Mouse (Mus musculus): Measurements from ENCODE around the gene Gm9040. TPM values are rescaled to one million over a fixed set of nuclear protein-coding genes. Genes with fewer than 3 reads are reported as not detected.
"Not testable (repeated sequence)": the region's sequence is repeated elsewhere in the genome, so short reads cannot be mapped to it uniquely, and the experiment has no call there.

Gm9040 gene
- total and polyA plus RNA-seq, 3 experiments, result not detected

- TF ChIP-seq MAX (IDR thresholded peaks at IDR 0.05; ENCODE audit: low read length) (0 out of 2 replicates have a peak, but pooled peaks have one; percentile 24), TBP (IDR thresholded peaks at IDR 0.05; ENCODE audit: low read depth, low read length) (peak; percentile 68; the same call in 1 of the 2 replicates)
These were observed 43.7 kb upstream of the Gm9040 start (continued) for GRCm38 (mm10) chr10:118370443-118370842.

GRCm38 (mm10) chr10:118369518-118369917 is 42.7 kb upstream of the Gm9040 start:
- Histone ChIP-seq H3K79me2 (ENCODE audit: control insufficient read depth, insufficient read depth, low read length, poor library complexity) (no peaks in the 10 kb centered on the region), H3K9me3 (replicated peaks; ENCODE audit: insufficient read depth, low read length) (no peaks in the 10 kb centered on the region), H3K27ac (ENCODE audit: control insufficient read depth, low read depth, low read length) (no peak overlapping the region), H3K4me1 (ENCODE audit: control insufficient read depth in 1 of 2, insufficient read depth in 2 of 2, low read length in 2 of 2) (no peaks in the 10 kb centered on the region), H3K36me3 (ENCODE audit: control insufficient read depth in 1 of 2, insufficient read depth in 2 of 2, low read length in 2 of 2) (no peaks in the 10 kb centered on the region), H3K4me3 (ENCODE audit: control insufficient read depth in 1 of 2, insufficient read depth in 1 of 2, low read depth in 2 of 2, low read length in 2 of 2) (no peak overlapping the region), H3K27me3 (ENCODE audit: control insufficient read depth in 1 of 2, insufficient read depth in 2 of 2, low read length in 2 of 2) (no peaks in the 10 kb centered on the region), H3K9ac (ENCODE audit: control insufficient read depth, low read depth, low read length, poor library complexity, severe bottlenecking) (no peak overlapping the region)
- no peak for TF ChIP-seq HCFC1 (IDR thresholded peaks at IDR 0.05; ENCODE audit: low read depth, low read length)
- DNase-seq (ENCODE audit: low read depth, low spot score), result no peak

- H3K27me3 ChIP-seq (ENCODE audit: control insufficient read depth in 1 of 2, insufficient read depth in 2 of 2, low read length in 2 of 2); H3K9me3 ChIP-seq (replicated peaks; ENCODE audit: insufficient read depth, low read length); H3K79me2 ChIP-seq (ENCODE audit: control insufficient read depth, insufficient read depth, low read length, poor library complexity); H3K4me3 ChIP-seq (ENCODE audit: control insufficient read depth in 1 of 2, insufficient read depth in 1 of 2, low read depth in 2 of 2, low read length in 2 of 2); DNase-seq (ENCODE audit: low read depth, low spot score); H3K36me3 ChIP-seq (ENCODE audit: control insufficient read depth in 1 of 2, insufficient read depth in 2 of 2, low read length in 2 of 2); H3K27ac ChIP-seq (ENCODE audit: control insufficient read depth, low read depth, low read length); H3K9ac ChIP-seq (ENCODE audit: control insufficient read depth, low read depth, low read length, poor library complexity, severe bottlenecking); H3K4me1 ChIP-seq (ENCODE audit: control insufficient read depth in 1 of 2, insufficient read depth in 2 of 2, low read length in 2 of 2): not testable (repeated sequence)
These were observed 27.2 kb upstream of the Gm9040 start, which contains the start of gene Gm9049 for GRCm38 (mm10) chr10:118354005-118354404. TSS of gene Gm9049 (minus strand) at chr10:118354105.

- H3K27me3 ChIP-seq (ENCODE audit: control insufficient read depth in 1 of 2, insufficient read depth in 2 of 2, low read length in 2 of 2); H3K4me1 ChIP-seq (ENCODE audit: control insufficient read depth in 1 of 2, insufficient read depth in 2 of 2, low read length in 2 of 2); H3K27ac ChIP-seq (ENCODE audit: control insufficient read depth, low read depth, low read length); H3K4me3 ChIP-seq (ENCODE audit: control insufficient read depth in 1 of 2, insufficient read depth in 1 of 2, low read depth in 2 of 2, low read length in 2 of 2); DNase-seq (ENCODE audit: low read depth, low spot score); H3K79me2 ChIP-seq (ENCODE audit: control insufficient read depth, insufficient read depth, low read length, poor library complexity); H3K9me3 ChIP-seq (replicated peaks; ENCODE audit: insufficient read depth, low read length); H3K9ac ChIP-seq (ENCODE audit: control insufficient read depth, low read depth, low read length, poor library complexity, severe bottlenecking); H3K36me3 ChIP-seq (ENCODE audit: control insufficient read depth in 1 of 2, insufficient read depth in 2 of 2, low read length in 2 of 2): not testable (repeated sequence)
These were observed 21.8 kb upstream of the Gm9040 start, which contains the start of gene Gm9048 for GRCm38 (mm10) chr10:118348579-118348978. TSS of gene Gm9048 (minus strand) at chr10:118348679.

- not testable (repeated sequence) for H3K9ac ChIP-seq (ENCODE audit: control insufficient read depth, low read depth, low read length, poor library complexity, severe bottlenecking); H3K36me3 ChIP-seq (ENCODE audit: control insufficient read depth in 1 of 2, insufficient read depth in 2 of 2, low read length in 2 of 2); H3K9me3 ChIP-seq (replicated peaks; ENCODE audit: insufficient read depth, low read length); H3K4me1 ChIP-seq (ENCODE audit: control insufficient read depth in 1 of 2, insufficient read depth in 2 of 2, low read length in 2 of 2); H3K79me2 ChIP-seq (ENCODE audit: control insufficient read depth, insufficient read depth, low read length, poor library complexity); DNase-seq (ENCODE audit: low read depth, low spot score); H3K27me3 ChIP-seq (ENCODE audit: control insufficient read depth in 1 of 2, insufficient read depth in 2 of 2, low read length in 2 of 2); H3K4me3 ChIP-seq (ENCODE audit: control insufficient read depth in 1 of 2, insufficient read depth in 1 of 2, low read depth in 2 of 2, low read length in 2 of 2); H3K27ac ChIP-seq (ENCODE audit: control insufficient read depth, low read depth, low read length)
These were observed 16.4 kb upstream of the Gm9040 start, which contains the start of gene Gm9046 for GRCm38 (mm10) chr10:118343155-118343554. TSS of gene Gm9046 (minus strand) at chr10:118343255.

- DNase-seq (ENCODE audit: low read depth, low spot score); H3K36me3 ChIP-seq (ENCODE audit: control insufficient read depth in 1 of 2, insufficient read depth in 2 of 2, low read length in 2 of 2); H3K79me2 ChIP-seq (ENCODE audit: control insufficient read depth, insufficient read depth, low read length, poor library complexity); H3K9ac ChIP-seq (ENCODE audit: control insufficient read depth, low read depth, low read length, poor library complexity, severe bottlenecking); H3K4me1 ChIP-seq (ENCODE audit: control insufficient read depth in 1 of 2, insufficient read depth in 2 of 2, low read length in 2 of 2); H3K4me3 ChIP-seq (ENCODE audit: control insufficient read depth in 1 of 2, insufficient read depth in 1 of 2, low read depth in 2 of 2, low read length in 2 of 2); H3K27me3 ChIP-seq (ENCODE audit: control insufficient read depth in 1 of 2, insufficient read depth in 2 of 2, low read length in 2 of 2); H3K27ac ChIP-seq (ENCODE audit: control insufficient read depth, low read depth, low read length); H3K9me3 ChIP-seq (replicated peaks; ENCODE audit: insufficient read depth, low read length): not testable (repeated sequence)
These were observed 11.0 kb upstream of the Gm9040 start, which contains the start of gene Gm9045 for GRCm38 (mm10) chr10:118337731-118338130. TSS of gene Gm9045 (minus strand) at chr10:118337831.

- H3K4me3 ChIP-seq (ENCODE audit: control insufficient read depth in 1 of 2, insufficient read depth in 1 of 2, low read depth in 2 of 2, low read length in 2 of 2); DNase-seq (ENCODE audit: low read depth, low spot score); H3K9me3 ChIP-seq (replicated peaks; ENCODE audit: insufficient read depth, low read length); H3K9ac ChIP-seq (ENCODE audit: control insufficient read depth, low read depth, low read length, poor library complexity, severe bottlenecking); H3K4me1 ChIP-seq (ENCODE audit: control insufficient read depth in 1 of 2, insufficient read depth in 2 of 2, low read length in 2 of 2); H3K27ac ChIP-seq (ENCODE audit: control insufficient read depth, low read depth, low read length); H3K79me2 ChIP-seq (ENCODE audit: control insufficient read depth, insufficient read depth, low read length, poor library complexity); H3K36me3 ChIP-seq (ENCODE audit: control insufficient read depth in 1 of 2, insufficient read depth in 2 of 2, low read length in 2 of 2); H3K27me3 ChIP-seq (ENCODE audit: control insufficient read depth in 1 of 2, insufficient read depth in 2 of 2, low read length in 2 of 2): not testable (repeated sequence)
These were observed 5.5 kb upstream of the Gm9040 start, which contains the start of gene Gm9044 for GRCm38 (mm10) chr10:118332308-118332707. TSS of gene Gm9044 (minus strand) at chr10:118332408.
